Mouse (Mus musculus) heart, adult 8-10 months (tissue): Measurements from ENCODE around the gene Abl2. TPM values are rescaled to one million over a fixed set of nuclear protein-coding genes. Genes with fewer than 3 reads are reported as not detected.
"Not testable (repeated sequence)": the region's sequence is repeated elsewhere in the genome, so short reads cannot be mapped to it uniquely, and the experiment has no call there.

Experiments used
- DNase-seq: peaks from one replicate; pipeline ENCODE4 v3.0.0; 2022; ENCODE audit warnings: low spot score
- total RNA-seq, 4 experiments: library from RNA; stranded (reverse); gene quantifications; 2 replicates each; pipeline ENCODE4 v1.2.4; 2022

The Abl2 gene
- 10 to 100 TPM; 20.1 to 26.1 (median 22.4) TPM for total RNA-seq

DNA sequence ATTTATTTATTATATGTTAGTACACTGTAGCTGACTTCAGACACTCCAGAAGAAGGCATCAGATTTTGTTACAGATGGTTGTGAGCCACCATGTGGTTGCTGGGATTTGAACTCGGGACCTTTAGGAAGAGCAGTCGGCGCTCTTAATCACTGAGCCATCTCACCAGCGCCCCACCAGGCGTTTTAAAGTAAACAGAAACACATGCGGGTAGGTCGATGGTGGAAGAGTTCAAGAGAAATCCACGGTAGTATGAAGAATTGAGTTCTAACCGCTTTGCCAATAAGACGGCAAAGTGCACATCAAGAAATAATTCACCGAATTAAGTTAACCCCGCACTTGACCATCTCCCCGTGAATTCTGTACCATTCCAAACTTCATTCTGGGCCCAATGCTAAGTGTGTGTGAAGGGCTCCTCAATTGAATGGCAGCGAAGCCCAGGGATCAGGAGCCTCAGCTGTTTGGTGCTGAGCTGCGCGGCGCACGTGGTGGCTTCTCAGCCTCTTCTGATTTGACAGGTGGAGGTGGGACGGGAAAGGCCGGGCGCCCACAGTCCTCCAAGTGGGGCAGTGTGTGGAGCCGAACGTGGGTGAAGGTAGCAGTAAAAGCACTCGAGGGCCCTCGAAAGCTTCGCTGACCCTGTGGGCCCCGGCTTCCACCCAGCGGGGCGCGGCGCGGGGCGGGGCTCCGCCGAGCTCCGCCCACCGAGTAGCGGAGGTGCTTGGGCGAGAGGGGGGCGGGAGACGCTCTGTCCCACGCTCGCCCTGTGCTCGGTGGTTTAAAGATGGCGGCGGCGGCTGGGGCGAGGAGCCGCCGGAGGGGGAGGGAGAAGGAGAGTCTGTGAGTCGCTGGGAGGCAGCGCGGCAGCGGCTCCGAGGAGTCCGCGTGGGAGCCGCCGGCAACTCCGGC lies at the start of gene Abl2:
TSS of gene Abl2 (plus strand) at position 763 of the 907 bp plus-strand sequence.
- DNase-seq: peak; percentile 76

DNA sequence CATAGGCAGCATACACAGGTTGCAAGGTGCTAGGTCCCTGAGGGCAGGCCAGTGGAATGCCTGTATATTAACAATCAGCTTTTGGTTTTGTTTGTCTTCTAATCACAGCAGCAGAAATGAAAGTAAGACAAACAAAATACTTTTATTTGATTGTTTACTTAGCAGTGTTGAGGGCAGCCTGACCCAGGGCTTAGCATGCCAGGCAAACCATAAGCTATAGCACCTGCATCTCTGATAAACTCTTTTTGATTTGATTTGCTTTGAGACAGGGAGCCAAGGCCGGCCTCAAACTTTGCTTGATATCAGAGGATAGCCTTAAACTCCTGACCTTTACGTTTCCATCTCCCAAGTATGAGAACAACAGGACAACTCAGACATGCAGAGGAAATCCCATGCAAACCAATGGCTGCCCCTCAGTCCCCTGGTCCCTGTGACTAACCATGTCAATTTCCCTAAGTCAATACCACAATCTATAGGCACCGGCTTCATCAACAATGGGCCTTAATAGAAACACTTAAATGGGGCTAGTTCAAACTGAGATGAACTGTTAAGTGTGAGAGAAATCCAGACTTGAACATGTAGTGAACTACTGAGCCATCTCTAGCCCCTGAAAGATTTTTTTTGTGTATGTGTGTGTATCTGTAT lies 38.3 kb upstream of the Abl2 start:
- no peak for DNase-seq

DNA sequence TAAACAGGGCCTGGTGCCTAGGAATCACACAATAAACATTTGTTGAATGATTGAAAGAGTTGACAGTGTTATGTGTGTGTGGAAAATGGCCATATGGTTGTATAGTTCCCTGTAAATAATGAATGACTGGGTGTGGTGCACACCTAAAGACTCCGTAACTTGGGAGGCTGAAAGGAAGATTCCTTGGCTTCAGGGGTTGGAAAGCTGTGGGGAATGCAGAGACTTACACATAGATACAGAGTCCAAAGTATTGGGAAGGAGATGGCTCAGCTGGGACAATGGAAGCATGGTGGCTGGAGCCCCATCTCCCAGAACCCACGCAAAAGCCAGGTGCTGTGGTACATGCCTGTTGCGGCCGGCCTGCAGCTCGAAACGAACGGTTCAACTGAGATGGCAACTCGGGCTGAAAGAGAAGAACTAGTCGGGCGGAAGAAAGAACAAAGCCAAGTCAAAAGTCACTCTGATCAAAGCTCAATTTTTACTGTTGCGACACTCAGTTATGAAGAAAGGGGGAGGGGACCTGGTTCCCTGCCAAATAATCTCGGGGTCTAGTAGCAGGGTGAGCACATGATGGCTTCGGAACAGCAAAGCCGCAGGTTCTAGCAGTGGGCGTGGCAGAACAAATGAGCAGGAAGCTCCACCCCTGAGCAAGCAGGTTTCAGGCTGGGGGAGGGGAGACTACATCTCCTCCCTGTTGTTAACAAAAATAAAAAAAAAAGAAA lies 36.6 kb upstream of the Abl2 start:
- no peak for DNase-seq

DNA sequence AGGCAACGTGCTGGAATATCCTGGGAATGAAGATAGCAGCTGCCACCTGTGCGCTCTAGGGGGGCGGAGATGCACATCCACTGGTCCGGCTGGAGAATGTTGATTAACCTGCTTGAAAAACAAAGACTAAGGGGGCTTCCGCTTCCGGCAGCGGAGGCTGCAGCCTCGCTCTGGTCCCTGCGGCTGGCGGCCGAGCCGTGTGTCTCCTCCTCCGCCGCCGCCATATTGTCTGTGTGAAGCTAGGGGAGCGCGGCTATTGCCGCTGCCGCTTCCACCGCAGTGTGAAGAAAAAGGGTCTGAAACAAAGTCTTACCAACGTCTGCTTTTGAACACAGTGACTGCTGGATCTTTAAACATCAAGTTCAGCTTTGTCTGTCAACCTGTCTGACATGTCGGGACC lies 34.7 kb upstream of the Abl2 start, which contains the start of gene Gm10031:
TSS of gene Gm10031 (plus strand) at position 171 of the 400 bp plus-strand sequence.
- DNase-seq: not testable (repeated sequence)

DNA sequence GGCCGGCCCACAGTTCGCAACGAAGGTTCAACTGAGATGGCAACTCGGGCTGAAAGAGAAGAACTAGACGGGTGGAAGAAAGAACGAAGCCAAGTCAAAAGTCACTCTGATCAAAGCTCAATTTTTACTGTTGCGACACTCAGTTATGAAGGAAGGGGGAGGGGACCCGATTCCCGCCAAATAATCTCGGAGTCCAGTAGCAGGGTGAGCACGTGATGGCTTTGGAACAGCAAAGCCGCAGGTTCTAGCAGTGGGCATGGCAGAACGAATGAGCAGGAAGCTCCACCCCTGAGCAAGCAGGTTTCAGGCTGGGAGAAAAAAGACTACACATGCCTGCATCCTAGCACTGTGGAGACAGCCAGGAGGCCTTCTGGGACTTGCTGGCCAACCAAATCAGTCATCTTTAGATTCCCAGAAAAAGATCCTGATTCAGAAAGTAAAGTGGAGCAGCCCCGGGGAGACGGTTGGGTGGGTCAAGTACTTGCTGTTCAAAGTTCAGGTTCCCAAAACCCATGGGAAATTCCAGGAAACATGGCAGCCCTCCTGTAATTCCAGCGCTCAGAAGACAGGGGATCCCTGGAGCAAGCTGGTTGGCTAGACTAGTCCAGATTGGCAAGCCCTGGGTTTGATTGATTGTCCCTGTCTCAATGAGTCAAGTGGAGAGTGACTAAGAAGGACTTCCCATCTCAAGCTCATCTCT lies 26.0 kb upstream of the Abl2 start:
- not testable (repeated sequence) for DNase-seq

DNA sequence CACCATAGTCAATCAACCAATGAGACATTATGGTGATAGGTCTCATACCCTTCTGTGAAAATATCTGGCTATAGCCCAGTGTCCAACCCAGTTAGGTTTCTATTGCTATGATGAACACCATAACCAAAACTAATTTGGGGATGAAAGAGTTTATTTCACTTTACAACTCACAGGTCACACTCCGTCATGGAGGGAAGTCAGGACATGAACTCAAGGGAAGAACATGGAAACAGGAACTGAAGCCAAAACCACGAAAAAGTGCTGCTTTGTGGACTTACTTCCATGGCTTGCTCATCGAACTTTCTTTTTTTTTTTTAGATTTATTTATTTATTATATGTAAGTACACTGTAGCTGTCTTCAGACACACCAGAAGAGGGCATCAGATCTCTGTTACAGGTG lies 25.1 kb upstream of the Abl2 start:
- no peak for DNase-seq

DNA sequence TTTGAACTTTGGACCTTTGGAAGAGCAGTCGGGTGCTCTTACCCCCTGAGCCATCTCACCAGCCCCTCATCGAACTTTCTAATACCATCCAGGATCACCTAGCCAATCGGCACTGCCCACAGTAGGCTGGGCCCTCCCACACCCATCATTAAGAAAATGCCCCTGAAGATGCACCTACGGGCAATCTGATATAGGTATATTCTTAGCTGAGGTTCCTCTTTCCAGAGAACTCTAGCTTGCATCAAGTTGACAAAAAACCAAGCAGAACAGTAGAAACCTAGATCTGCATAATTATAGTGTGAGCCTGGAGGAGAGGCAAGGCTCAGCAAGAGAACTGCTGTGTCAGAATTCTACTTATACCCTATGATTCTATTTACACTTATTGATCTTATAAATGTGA lies 24.7 kb upstream of the Abl2 start:
- DNase-seq: no peak

DNA sequence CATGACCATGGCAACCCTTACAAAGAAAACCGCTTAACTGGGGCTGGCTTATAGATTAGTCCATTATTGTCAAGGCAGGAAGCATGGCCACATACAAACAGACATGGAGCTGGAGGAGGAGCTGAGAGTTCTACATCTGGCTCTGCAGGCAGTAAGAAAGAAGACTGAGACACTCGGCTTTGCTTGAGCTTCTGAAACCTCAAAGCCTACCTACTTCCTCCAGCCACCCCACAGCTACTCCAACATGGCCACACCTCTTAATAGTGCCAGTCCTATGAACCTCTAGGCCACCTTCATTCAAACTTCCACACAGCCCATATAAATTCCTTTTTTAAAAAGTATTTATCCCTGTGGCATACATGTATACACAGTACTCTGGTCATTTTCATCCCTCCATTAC lies 21.6 kb upstream of the Abl2 start:
- DNase-seq: no peak

DNA sequence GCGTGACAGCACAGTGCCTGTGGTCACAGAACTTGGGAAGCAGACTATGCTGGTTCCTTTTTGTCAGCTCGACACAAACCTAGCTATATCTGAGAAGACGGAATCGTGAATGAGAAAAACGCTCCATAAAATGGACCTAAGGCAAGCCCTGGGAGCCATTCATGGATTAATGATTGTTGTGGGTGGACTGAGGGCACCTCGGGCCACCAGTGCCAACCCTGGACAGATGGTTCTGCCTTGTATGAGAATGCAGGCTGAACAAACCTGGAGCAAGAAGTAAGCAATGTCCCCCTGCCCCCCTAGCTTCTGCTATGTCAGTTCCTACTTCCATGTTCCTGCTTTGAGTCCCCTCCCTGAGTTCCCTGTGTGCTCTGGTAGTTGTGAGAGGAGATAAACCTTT lies 20.9 kb upstream of the Abl2 start:
- DNase-seq: no peak

DNA sequence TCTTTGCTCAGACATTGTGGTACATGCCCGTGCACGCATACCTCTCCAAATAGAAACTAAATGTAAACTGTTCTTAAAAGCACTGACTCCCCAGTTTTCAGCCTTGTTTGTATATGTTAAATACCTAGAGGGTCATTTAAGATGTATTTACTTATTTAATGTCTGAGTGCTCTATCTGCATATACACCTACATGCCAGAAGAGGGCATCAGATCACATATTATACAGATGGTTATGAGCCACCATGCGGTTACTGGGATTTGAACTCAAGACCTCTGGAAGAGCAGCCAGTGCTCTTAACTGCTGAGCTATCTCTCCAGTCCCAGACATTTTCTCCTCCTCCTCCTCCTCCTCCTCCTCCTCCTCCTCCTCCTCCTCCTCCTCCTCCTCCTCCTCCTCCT lies 20.2 kb upstream of the Abl2 start:
- DNase-seq: no peak

DNA sequence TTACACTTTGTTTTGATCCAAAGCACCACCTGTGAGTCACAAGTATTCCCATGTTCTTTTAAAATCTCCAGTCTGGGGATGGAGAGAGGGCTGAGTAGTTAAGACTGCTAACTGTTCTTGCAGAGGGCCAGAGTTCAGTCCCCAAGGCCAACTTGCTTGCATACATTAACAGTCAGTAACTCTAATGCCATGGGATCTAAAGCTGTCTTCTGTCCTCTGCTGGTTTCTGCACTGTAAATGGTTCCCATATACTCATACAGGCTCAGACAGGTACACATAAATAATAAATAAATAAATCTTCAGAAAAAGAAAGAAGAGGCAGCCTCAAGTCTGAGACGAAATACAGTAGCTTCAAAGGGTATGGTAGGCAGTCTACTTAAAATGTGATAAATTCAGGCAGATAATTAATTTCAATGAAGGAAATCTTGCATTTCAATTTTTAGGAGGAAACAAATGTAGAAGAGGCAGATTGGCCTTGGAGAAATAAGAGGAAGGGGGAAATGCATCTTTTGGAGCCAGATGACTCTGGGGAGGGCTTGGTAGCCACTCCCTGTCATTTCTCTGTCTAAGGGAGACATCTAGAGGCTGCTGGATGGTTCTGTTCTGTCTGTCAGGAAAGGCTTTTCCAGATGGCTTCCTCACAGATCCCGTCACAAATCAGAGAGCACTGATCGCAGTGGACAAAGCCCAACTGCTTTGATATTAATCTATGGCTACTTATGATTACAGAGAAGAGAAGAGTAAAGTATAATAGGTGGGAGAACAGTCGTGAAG lies 18.6 kb upstream of the Abl2 start:
- DNase-seq: no peak

DNA sequence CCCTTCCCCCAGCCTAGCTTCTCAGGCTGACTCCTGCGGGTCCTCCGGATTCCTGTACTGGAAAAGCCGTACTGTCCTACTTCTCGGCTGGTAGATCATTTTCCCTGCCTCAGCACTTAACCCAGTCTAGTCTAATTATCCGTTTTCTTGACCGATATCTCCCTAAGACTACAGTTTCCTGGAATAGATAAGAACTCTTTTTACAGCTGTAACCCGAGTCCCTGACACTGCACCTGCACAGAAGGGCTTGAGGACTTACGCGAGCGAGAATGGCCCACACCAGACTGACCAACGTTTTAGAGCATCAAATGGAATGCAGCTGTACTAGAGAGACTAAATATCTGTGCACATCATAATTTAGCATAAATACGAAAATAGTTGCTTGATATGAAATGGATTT lies 14.6 kb upstream of the Abl2 start:
- no peak for DNase-seq

DNA sequence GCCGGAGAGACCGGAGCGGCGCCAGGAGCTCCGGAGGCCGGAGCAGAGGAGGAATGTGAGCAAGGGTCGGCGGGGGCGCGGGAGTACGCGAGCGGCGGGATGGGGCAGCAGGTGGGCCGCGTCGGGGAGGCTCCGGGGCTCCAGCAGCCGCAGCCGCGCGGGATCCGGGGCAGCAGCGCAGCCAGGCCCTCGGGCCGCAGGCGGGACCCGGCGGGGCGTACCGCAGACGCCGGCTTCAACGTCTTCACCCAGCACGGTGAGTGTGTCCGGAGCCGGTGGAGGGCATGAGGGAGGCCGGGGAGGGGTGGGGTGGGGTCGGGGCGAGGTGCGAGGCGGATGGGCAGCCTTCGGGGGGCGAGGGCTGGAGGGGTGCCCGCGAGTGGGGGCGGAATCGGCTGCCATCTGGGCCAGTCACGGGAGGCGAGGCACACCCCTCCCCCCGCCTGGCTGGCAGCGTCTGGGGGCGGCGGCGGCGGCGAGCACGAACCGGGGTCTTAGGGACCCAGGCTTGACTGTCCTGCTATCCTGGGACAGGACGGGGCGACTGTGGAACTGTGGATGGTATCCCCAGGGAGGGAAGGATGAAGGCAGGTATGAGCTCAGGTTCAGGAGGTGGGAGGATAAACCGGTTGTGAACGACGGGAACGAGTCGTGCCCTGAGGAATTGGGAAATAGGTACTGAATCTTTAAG lies 509 bp downstream of the Abl2 start:
- DNase-seq: no peak

DNA sequence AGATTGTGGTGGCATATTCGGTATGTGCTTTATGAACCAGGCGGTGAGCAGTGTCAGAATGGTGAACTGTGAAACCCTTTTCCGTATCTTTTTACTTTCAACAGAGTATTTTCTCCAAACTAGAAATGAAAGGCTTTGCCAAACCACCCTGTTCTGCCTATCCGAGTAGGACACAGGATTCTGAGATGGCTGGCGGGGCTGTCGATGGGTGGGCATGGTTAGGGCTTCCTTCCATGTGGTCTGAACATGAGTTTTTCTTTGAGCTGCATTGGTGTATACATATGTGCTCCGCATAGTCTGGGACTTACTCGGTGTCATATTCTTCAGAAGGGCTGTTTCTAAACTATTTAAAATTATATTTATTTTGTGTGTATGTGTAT lies 1.0 kb downstream of the Abl2 start:
- DNase-seq: no peak

DNA sequence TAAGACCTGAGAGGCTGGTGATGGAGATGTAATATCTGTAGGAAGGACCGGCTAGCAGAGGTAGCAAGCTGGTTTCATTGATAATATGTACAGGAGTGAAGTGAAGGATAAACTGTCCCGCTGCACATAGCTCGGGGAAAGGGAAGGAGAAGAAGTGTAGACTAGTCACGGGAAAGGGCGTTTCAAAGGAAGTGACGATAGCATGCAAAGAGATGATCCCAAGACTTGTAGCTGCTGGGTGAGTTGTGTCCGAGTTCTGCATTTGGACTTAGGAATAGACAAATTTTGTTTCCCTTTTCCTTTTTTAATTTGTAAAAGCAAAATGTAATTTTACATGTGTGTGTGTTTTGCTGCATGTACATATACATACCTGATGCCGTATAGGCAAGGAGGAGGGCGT lies 1.9 kb downstream of the Abl2 start:
- no peak for DNase-seq

DNA sequence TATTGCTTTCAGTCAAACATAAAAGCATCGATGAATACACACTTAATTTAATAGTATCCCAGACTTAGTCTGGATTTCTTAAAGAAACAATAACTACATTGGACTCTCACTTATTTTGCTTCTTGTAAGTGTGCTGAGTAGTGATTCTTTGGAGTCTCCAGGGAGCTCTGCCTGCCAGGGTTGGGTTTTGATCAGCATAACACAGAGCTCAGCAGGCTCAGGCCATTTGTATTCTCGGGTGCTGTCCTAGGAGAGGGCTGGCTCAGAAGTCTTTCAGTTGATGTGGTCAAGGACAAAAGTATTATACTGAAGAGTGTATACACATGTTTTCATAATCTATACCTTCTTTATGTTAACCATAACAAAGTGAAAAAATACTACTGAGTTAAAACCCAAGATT lies 6.7 kb downstream of the Abl2 start:
- DNase-seq: no peak

DNA sequence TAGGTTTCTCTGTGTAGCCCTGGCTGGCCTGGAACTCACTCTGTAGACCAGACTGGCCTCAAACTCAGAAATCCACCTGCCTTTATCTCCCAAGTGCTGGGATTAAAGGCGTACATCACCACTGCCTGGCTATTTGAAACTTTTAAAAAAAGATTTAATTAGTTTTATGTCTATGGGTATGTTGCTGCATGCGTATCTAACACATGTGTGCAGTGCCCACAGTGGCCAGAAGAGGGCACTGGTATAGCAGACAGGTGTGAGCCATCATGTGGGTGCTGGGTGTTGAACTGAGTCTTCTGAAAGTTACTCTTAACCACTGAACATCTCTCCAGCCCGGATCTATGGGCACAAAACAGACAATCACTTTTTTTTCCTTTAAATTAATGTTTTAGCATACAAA lies 7.5 kb downstream of the Abl2 start:
- DNase-seq: no peak

DNA sequence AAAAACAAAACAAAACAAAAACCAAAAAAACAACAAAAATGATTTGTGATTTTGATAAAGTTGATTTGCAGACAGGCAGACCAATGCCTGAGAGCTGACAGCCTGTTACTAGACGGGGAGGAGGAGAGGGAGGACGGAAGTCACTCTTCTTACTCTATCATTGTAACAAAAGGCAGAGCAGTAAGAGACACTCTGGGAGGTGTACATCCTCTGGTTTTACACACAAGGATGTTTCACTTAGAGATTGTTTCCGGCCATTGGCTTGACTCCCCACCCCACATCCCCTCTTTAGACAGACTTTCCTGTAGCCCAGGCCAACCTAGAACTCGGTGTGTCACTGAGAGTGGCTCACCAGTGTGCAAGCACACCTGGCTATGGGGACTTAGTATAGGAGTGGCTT lies 11.0 kb downstream of the Abl2 start:
- no peak for DNase-seq

DNA sequence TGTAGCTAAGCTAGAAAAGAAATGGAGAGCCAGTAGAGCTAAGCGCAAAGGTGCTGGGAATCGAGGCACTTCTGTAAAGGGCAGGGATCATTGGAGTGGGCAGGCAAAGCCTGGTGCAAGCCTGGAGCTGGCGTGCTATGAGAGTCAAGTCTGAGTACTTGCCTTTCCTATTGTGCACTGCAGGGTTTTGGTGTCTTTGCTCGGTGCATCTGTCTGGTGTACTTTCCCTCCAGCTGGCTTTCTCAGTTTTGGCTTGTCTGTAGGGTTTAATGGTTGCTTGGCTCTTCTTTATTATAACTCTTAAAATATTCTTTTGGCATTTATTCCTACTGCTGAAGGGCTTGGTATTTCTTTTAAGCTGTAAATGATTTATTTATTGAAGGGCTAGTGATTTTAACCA lies 14.4 kb downstream of the Abl2 start:
- DNase-seq: no peak

DNA sequence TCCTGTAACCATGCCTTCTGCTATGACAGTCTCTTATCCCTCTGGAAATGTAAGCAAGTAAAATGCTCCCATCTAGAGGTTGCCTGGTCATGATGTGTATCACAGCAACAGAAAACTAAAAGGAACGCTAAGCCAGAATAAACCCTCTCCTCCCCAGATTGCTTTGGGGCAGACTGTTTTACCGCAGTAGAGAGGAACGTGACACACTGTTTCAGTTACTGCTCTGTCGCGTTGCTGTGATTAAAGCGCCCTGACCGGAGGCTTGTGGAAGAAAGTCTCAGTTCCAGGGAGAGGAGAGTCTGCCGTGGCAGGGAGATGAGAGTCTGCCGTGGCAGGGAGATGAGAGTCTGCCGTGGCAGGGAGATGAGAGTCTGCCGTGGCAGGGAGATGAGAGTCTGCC lies 22.6 kb downstream of the Abl2 start:
- no peak for DNase-seq

DNA sequence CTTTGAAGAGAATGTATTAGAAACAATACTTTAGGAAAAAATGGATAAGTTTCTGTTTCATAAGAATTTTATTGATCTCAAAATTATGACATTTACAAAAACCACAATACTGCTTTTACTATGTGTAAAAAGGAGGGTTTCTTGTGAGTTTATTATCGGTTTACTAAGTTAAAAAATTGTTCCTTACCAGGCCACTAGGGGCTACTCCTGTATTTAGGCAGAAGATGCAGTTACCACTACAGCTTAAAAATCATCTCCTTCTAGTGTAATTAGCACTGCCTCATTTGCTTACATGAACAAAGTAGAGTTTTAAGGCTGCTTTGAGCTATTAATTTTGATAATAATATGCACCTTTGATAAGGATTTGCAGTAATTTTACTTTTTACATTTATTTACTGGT lies 25.6 kb downstream of the Abl2 start:
- DNase-seq: no peak
